Mouse (Mus musculus) kidney, adult 9 months (tissue): Measurements from ENCODE around the gene Mtmr2.
A peak's percentile ranks its signal among the peaks of the same experiment; 100 is the strongest.
"Not testable (repeated sequence)": the region's sequence is repeated elsewhere in the genome, so short reads cannot be mapped to it uniquely, and the experiment has no call there.

ENCODE experiments used
- DNase-seq: peaks from one replicate; pipeline ENCODE4 v3.0.0; 2022

The Mtmr2 gene

DNA sequence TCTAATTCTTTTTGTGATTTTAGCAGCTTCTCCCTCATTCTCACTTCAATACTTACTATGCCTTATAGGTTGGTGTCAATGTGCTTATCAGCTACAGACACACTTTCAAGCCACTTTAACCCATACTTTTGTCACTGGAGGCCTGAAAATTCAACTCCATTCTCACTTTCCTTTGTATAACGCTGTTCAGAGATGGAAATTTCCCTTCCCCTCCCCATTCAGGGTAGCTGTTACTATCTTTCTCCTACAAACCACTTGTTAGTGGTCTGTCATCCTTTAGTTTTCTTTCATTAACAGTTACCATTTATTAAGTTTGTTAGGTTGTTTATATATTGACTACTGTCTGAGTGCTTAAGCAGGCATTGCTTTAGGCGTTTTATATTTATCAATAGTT, at the start of gene Mtmr2:
TSS of gene Mtmr2 (plus strand) at position 7 of the 394 bp plus-strand sequence.
- no peak for DNase-seq

DNA sequence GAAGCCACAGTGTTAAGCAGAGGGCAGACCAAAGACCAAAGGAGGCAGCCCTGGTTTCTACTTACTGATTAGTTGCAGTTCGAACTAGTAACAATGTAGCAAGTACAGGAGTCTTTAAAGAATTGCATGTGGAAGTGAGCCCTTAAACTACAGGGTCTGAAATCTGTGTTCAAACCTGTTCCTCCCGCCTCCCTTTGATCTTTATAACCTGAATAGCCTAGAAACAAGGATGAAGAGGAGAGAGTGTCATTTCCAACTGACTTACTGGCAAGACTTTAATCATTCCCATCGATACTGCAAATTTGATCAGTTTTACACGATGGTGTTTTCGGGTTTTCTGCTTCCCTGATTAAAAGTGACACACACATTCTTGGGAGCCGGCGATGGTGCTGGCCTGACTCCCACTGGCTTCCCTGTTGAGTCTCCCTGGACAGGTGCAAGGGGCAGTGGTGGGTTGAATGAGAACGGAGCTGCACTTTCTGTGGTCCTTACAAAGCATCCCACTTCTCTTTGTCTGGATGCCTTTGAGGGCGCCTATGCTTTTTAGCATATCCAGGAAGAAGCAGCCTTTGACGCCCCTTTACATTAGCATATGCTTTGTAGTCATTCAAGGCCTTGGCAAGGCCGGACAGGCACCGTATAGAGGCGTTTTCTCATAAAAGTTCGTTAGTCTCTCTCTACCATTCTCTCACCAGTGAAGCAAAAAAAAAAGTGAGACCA, 49.0 kb upstream of the Mtmr2 start:
- DNase-seq: no peak

DNA sequence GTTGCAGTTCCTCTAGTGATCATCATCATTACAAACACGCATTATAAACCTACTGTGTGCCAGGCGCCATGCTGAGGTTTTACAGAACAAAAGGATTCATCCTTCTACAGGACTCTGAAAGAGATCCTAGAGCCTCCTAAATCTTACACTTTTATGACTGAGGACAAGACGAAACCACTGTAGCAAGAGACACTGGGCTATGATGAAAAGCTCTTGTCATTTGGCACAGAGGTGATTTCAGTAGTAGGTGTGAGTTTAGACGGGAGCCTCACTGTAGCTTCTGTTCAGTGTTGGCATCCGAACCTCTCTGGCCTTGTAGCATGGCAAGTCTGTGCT, 48.5 kb upstream of the Mtmr2 start:
- no peak for DNase-seq

DNA sequence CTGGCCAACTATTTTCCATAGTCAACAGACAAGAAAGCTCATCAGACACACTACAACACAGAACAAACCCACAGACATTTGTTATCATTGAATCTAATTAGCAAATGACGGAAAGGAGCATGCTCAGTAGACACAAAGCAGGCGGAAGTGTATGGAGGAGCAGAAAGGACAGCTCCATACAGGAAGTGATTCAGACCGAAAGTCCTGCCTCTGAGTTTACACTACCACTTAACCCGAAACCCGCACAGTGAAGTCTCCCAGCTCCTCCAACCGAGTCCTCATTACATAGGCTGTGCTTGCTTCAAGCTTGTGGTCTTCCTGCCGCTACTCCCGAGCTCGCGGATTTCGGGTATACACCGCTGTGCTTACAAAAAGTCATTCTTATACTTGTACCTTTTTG, 46.4 kb upstream of the Mtmr2 start:
- no peak for DNase-seq

DNA sequence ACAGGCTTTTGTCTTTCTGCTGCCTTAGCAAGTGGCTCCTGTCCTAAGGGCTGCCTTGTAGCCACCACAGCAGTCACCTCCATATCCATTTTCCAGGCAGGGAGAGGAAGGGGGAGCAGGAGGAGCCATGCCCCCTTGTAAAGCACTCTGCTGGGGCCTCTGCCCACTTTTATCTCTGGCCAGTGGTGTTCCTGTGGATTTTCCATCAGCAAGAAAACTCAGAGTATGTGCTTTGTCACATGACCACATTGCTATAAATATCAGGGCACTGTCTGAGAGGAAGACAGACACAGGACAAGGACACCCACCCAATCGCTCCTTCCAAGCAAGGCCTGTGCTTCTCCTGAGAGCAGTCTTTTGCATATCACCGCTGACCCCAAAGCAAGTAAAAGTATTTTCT, 45.1 kb upstream of the Mtmr2 start:
- no peak for DNase-seq

DNA sequence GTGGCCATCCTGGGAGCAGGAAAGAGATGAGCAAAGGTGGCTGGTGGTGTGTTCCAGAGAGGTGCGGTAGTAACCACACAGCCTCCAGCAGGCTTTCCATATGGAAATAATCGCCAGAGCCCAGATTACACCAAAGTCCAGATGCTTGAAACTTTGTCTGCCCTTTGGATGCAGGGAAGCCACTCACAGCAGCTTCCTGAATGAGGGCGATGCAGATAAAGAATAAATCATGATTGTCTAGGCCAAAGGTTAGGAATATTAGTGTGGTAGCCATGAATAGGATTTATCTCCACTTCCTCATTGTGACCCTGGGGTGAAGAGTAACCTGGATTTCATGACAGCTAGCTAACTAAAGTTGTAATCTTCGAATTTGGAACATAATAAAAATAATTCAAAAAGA, 43.3 kb upstream of the Mtmr2 start:
- DNase-seq: no peak

DNA sequence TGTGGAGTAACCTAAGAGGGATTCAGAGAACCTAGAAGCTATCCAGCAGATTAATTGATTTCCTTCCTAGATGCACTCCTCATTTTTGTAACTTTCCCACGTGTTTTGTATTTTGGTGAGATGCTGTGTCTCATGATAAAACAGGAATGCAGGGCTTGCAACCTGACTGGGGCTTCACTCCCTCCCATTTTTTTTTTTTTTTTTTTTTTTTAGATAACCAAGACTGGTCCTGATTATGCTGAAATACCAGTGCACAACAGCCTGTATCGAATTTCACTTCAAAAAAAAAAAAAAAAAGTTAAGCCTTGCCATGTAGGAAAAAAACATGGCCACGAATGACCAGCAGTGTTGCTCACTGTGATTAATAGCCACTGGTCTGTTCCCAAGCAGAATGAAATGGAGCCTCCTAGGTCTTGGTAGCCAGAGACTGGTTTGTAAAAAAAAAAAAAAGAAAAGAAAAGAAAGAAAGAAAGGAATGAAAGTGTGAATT, 41.1 kb upstream of the Mtmr2 start:
- DNase-seq: no peak

DNA sequence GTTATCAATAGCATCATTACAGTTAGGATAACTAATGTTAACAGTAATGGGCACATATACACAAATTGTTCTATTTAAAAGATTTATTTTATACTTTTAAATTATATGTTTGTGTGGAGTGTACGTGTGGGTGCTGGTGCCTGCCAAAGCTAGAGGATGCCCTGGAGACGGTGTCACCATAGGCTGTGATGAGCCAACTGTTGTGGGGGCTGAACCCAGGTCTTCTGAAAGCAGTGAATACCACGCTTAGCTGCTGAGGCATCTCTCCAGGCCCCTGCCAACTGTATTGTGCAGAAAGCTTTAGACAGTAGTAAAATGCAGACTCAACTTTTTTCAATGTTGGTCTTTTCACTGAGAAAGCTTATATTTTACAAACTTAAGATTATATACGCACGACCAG, 38.8 kb upstream of the Mtmr2 start:
- no peak for DNase-seq

DNA sequence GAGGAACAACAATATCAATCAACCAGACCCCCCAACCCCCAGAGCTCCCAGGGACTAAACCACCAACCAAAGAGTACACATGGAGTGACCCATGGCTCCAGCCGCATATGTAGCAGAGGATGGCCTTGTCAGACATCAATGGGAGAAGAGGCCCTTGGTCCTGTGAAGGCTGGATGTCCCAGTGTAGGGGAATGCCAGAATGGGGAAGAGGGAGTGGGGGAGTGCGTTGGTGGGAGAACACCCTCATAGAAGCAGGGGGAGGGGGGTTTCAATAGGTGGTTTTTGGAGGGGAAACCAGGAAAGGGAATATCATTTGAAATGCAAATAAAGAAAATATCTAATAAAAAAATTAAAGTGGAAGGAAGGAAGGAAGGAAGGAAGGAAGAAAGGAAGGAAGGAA, 32.3 kb upstream of the Mtmr2 start:
- DNase-seq: not testable (repeated sequence)

DNA sequence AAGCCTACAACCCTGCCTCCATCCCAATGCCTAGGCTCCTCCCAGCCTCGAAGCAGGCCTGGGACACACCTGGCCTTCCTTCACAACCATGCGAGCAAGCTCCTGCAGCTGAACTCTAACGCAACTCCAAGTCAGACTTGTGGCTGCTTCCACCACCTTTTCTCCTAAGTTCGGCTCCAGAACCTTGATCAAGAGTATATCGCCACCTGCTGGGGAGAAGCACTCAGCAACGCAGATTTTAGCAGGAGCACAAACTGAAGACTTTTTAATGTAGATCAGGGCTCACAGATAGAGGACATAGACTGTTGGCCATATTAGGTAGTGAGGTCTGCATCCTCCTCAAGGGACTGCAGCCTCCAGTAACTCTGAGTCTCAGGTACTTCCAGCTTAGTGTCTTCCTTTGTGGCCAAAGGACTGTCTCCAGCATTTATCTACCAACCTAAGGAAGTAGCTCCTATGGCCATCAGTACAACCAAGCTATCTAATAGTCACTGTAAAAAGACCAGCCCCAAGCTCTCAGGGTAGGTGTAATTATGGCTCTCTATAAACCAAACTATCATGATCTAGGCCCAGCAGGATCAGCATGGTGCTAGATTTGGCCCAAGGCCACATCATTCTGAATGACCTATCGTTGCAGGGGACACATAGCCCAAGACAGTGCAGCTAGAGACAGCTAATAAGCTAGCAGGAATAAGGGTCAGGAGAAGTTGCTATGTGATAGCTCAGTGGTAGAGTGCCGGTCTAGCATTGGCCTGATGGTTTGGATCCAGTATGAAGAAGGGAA, 31.7 kb upstream of the Mtmr2 start:
- DNase-seq: peak; percentile 85

DNA sequence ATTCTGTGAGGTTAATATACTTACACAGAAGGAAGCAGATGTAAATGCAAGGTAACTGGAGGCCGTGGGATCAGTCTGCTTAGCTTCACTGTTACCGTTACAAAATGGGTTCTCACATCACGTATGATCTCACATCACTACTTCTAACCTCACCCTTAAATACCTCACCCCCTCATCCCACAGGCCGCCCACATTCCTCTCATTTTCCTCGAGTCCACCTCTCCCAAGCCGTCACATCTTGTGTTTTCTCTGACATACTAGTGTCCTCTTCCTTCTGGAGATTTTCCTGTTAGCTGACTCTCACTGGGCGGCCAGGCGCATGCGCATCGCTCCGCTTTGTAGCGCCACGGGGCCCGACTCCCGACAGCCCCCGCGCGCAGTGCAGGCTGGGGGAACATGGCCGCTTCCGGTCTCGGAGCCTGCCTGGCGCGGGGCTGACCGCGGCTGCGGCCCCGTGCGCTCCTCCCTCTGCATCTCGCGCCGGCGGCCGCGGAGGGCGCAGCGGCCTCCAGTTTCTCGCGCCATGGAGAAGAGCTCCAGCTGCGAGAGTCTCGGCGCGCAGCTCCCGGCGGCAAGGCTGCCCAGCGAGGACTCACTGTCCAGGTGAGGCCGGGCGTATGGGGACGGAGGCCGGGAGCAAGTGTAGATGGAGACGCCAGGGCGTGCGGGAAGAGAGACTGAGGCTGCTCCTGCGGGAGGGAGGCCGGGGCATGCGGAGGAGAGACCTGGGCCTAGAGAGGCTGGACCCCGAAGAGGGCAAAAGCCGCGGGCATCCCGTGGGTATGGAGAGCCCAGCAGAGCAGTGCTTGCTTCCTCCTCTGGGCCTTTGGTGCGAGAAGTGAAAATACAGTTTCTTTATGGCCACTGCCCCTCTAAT, 826 bp downstream of the Mtmr2 start:
- DNase-seq: peak; percentile 96

DNA sequence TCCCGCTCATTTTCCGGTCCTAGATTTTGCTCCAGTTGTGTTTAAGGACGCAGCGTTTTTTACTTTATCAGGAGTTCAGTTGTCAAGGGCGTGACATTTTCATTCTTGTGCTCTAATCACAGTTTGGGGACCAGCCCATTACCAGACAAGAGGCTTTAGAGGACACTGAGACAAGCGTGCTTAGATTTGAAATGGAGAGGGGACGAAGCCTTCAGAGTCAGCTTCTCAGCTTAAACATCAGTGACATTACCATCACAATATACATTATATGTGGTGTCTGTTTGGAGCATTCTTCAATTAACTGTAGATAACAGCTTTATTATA, 1.4 kb downstream of the Mtmr2 start:
- no peak for DNase-seq

DNA sequence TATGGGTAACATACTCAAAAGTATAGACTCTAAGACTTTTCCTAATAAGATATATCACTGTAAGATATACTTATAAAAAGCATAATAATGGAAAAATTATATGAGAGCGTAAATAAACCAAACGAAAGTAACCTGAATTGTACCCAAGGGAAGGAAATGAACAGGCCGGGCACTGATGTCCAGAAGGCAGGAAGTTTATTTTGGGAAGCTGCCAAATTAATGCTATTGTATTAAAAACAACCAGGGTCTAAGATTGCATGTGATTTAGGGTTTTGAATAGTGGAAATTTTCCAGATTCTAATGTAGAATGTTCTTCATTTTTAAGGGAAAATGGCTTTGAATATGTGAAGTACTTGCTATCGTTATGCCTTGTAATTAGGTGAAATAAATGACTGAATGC, 4.3 kb downstream of the Mtmr2 start:
- DNase-seq: peak; percentile 60

DNA sequence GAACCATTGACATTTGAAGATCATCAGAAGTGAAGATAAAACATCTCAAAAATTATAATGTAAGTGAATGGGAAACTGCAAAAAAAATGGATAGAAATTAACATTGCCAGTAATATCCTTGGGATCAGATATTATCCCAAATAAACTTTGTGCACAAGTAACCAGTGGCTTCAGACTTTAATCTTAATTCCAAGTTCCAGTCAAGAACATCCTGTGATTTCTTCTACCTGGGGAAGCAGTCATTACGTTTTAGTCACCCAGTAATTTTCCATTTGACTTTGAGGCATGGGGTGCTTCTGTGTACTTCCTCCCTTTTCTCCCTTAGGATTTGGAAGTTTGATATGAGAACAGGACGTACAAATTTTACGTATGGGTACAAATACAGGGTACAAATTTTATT, 12.2 kb downstream of the Mtmr2 start:
- peak; percentile 58 for DNase-seq

DNA sequence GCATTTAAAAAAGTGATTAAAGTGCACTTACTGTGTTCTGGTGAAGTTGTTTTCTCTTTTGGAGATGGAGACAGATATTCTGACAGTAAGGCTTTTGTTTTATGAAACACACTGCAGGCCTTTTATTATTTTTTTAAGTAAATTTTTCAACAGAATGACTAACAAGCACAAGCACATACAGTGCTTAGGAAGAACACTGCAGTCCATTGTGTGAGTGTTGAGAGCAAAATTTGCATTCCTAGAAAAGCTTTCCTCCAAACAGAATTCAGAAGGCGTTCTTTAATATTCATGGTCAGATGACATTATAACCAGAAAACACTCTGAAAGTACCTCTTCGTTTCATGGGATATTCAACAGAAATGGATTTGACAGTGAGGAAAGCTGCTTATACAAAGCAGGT, 17.4 kb downstream of the Mtmr2 start:
- no peak for DNase-seq

DNA sequence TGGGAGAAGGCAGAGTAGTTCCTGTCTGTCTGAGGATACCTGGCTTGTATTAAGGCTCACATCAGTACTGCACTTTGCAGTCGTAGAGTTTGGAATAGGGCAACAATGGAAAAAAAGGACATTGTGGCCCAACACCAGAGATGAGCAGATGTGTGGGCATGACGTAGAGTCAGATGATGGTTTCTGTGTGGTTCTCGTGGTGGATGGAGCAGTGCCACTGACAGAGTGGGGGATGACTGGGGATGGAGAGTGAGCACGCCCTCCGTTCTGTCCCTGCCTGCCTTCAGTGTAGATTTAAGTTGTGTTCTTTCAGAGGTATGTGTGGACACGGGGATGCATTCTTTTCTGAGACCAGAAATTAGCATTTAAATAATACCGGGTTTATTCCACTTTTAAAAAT, 18.4 kb downstream of the Mtmr2 start:
- no peak for DNase-seq

DNA sequence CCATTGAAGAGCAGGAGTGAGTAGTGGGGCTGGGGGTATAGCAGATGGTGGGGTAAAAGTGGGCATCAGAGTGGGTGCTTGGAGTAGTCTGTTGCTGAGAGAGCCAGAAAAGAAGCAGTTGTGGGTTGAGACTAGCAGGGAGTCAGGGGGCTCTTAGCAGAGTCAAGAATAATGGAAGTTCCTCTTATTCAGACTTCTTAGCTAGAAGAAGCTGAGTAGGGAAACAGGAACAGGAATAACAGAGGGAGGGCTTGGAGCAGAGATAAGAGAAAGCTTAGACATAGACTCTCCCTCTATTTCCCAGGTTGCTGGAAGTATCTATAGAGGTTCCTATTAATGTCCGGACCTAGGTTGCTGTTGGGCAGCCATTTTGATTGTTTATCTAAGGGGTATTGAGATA, 26.5 kb downstream of the Mtmr2 start:
- DNase-seq: no peak

DNA sequence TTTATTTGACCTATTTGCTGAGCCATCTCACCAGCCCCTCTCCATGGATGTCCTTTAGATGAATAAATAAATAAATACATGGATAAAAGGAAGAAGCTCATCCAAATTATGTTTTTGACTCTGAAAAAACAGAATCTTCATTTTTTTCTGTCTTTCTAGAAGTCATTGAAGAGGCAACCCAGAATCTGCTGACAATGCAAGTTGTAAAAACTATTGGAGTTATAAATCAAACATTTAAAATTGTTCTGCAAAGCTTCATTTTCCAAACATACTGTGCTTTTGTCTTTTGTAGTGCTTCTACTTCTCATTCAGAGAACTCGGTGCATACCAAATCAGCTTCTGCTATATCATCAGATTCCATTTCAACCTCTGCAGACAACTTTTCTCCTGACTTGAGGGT, 33.8 kb downstream of the Mtmr2 start:
- DNase-seq: no peak

DNA sequence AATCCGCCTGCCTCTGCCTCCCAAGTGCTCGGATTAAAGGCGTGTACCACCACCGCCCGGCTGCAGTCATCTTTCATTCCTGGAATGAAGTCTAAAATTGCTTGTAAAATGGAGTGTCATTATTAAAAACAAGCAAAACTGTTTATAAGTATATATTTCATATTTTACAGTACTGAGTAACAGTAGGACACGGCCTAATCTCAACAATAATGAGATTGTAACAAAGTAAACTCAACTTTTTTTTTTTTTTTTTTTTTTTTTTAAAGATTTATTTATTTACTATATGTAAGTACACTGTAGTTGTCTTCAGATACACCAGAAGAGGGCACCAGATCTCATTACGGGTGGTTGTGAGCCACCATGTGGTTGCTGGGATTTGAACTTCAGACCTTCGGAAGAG, 42.7 kb downstream of the Mtmr2 start:
- DNase-seq: not testable (repeated sequence)

DNA sequence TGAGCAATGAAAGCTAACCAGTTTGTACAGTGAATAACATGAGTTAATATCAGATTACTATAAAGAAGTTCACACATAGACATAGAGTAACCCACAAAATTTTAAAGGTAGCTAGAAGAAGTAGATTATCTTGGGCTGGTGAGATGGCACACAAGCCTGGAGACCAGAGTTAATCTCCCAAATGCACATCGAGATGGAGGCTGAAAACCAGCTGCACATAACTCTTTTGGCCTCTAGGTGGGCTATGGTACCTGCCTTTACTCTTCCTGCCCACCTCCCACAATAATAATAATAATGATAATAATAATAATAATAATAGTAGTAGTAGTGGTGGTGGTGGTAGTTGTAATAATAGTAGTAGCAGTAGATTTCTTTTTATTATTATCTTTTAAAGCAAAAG, 46.1 kb downstream of the Mtmr2 start:
- DNase-seq: no peak

DNA sequence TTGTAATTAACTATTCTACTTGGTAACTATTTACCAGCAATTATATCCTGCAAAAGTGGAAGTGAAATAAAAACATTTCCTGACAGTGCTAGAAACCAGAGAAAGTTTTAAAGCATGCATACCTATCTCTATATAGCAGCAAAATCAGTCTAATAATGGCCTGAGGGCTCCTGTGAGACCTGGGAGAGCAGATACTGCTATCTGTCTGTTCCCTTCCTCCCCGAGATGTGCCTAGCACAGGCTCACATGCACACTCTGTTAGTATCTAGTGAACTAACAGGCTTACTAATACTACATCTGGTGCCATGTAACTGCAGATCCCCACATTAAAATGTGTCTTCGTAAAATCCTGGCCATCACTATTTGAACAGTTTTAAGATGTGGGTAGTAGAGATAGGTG, 46.5 kb downstream of the Mtmr2 start:
- DNase-seq: no peak

DNA sequence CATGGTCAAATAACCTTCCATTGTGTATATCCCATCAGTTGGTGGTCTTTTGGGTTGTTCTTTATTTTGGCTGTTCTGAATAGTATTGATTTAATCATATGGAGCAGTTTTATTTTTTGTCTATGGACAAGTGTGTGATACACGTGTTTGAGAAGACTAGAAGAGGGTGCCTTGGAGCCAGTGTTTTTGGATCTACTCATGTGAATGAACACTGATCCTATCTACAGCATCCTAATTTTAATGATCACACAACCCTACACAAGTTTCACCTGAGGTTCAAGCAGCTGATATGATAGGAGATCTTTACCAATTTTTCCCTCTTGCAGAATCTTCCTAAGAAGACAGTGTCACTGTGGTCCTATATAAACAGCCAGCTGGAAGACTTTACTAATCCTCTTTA, 56.3 kb downstream of the Mtmr2 start:
- no peak for DNase-seq

DNA sequence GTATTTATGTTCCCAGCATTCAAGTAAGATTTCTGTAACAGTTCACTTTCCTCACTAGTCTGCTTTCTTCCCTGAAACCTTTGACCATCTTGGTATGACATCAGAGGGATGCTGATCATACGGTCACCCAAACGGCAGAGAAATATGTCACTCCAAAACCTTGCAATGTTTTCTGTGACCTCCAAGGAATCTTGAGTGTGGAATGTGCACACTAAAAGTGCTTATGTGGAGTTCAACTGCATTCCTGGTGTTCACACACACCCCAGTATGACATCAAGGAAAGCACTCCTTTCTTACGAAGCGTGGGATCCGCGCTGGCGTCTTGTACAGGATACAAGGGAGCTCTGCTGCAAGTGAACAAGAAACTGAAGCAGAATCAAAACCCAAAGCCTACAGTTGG, 58.6 kb downstream of the Mtmr2 start:
- no peak for DNase-seq

DNA sequence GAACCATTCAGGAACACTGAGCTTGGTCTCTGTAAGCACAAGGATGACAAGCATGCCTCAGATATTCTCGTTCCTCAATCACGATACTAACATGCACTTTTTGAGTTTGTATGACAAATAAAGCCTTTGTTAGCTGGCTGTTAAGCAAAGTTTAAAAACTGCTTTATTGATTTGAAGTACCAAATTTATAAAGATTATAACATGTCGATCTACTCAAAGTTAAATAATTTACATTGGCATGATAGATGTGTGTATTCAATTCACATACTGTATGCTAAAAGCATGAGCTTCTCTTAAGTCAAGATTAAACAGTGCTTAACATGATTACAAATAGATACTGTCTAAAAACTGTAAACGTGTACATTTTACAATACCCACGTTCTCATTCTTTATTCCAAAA, 59.4 kb downstream of the Mtmr2 start:
- DNase-seq: no peak
